Mouse (Mus musculus) natural killer cell, adult 2 months (primary cell): ENCODE data around the gene Serinc4.

ENCODE experiments used
- DNase-seq, 2 experiments: peaks; one replicate each; pipeline ENCODE4 v3.0.0; 2022; ENCODE audit warnings: low spot score in 2 of 2

Serinc4 gene

GRCm38 (mm10) chr2:121396624-121397023 is 60.0 kb downstream of the Serinc4 start:
- DNase-seq: peak; percentile 56 to 72
